Mouse (Mus musculus): Measurements from ENCODE around the gene Jph3.

GRCm38 (mm10) chr8:121821320-121821719 lies 91.9 kb downstream of the Jph3 start:
- TF ChIP-seq CTCF (IDR thresholded peaks at IDR 0.05; ENCODE audit: low read depth, low read length) (no peak), POLR2A (IDR thresholded peaks at IDR 0.05; ENCODE audit: extremely low read depth, insufficient read depth, low read length) (no peak)

All from liver, adult 2 months (tissue).